Mouse (Mus musculus) olfactory bulb, adult 2 months (tissue): ENCODE measurements at regions not wholly inside any gene's neighbourhood (a gene's known extent, or its start where the extent isn't known, plus 50 kb on each side); places are given as distances from the start of the nearest gene placed in this dataset.

Source experiments
- CTCF ChIP-seq: fragments of 200-500 bp; IDR thresholded peaks from 2 replicates; pipeline ENCODE4 v1.5.1; 2012; ENCODE audit warnings: low read depth, mild to moderate bottlenecking, low read length, moderate library complexity; ENCODE audit not compliant: insufficient read depth
- POLR2A ChIP-seq: fragments of 200-500 bp; IDR thresholded peaks from 2 replicates; pipeline ENCODE4 v1.6.1; 2012; ENCODE audit warnings: mild to moderate bottlenecking, low read depth, low read length, moderate library complexity; ENCODE audit not compliant: insufficient read depth

DNA sequence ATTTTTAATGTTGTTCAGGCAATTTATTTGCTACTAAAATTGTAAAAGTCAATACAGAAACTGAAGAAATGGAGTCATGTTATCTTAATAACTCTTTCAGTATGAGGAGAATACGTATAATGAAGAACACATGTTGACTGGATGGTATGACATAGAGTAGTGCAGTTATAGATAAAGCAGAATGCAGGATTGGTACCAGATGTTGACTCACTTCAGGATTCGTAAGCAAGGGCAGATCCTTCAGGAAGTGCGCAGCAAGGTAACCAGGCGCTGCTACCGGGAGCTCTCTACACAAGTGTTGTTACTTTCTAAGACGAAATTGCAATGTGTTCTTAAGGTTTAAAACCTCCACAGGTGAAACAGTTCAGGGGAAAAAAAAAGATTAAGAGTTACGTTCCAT, 683.3 kb downstream of the Robo2 start:
- TF ChIP-seq CTCF: no peak
- no peak for TF ChIP-seq POLR2A
